Mouse (Mus musculus) neural tube, embryonic 12.5 days (tissue): ENCODE results near the gene 1110012L19Rik. TPM values are rescaled to one million over a fixed set of nuclear protein-coding genes. Genes with fewer than 3 reads are reported as not detected.

Source experiments
- polyA plus RNA-seq: library from polyadenylated mRNA; unstranded; fragments of >200 nt; fragmentation: Nextera tagmentation; extraction: Ambion mirVana; gene quantifications from 2 replicates; pipeline ENCODE4 v1.2.1, GENCODE M21; 2016

1110012L19Rik gene
- polyA plus RNA-seq, 1 experiment from 2014 or later: 30.1 TPM

Other genes starting within 250 kb of the 1110012L19Rik start
- gene Ids, start 20.8 kb upstream of the 1110012L19Rik start, polyA plus RNA-seq: 6.8 and 7.2 TPM in 2 replicates
- gene Tmem185a, start 91.3 kb downstream of the 1110012L19Rik start, polyA plus RNA-seq: 44.8 and 49.7 TPM in 2 replicates